Mouse (Mus musculus): ENCODE data around the gene Exoc1.

The Exoc1 gene

GRCm38 (mm10) chr5:76529040-76529703 lies at the start of gene Exoc1:
TSS of gene Exoc1 (plus strand) at chr5:76529311.
- peak; percentile 92 for DNase-seq

GRCm38 (mm10) chr5:76483811-76484210 lies 45.3 kb upstream of the Exoc1 start, which contains the start of gene Gm7271:
TSS of gene Gm7271 (plus strand) at chr5:76484040.
- DNase-seq, result no peak

- DNase-seq, result no peak
Observed at GRCm38 (mm10) chr5:76495126-76495525, 34.0 kb upstream of the Exoc1 start.

DNA sequence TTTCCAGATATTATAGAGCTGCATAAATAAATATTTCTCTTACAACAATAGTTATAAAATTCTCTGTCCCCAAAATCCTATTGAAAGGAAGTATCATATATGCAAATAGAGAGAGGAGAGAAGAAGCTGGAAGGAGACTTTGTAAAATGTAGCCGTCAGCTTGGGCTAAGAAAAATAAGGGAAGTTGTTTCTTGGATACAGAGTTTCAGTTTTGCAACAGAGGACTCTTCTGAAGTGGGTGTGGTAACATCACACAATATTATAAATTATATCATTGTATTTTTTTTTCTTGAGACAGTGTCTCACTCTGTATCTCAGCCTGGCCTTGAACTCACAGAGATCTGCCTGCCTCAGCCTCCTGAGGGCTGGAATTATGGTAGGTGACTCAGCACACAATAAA lies 6.7 kb upstream of the Exoc1 start:
- no peak for DNase-seq

DNA sequence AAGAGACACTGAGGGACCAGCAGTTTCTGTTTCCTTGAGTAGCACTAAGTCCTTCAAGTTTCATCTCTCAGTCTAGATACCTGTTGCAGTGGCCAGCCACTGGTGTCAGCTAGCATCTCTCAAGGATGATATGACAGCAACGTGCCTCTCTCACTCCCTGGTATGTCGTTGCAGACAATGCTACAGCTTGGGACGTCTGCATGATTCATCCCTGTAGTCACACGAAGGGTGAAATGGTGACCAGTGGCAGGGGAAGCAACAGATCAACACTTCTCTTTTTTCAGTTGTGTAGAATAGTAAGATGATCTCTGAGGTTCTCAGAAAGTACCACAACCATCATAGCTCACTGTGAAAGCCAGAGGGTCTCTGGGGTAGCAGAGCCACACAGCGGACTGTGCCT lies 4.5 kb upstream of the Exoc1 start:
- DNase-seq, result no peak

- DNase-seq, result no peak
Observed at GRCm38 (mm10) chr5:76525066-76525465, 4.0 kb upstream of the Exoc1 start.

DNA sequence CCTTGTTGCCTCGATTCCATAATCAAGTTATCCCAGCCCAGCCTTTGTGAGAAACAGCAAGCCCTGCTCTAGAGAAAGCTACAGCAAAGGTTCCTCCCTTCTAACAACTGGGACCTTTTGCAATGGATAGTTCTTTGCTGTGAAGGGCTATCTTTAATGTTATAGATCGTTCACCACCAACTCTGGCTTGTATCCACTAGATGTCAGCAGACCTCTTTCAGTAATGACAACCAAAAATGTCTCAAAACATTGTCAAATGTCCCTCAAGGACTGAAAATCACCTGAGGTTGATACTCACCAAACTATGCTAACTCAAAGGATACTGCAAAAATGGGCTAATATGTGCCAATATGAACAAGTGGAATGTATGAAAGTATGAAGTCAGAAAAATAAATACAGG lies 3.3 kb upstream of the Exoc1 start:
- DNase-seq, result no peak

GRCm38 (mm10) chr5:76529704-76530066 lies 574 bp downstream of the Exoc1 start:
- DNase-seq, result no peak

DNA sequence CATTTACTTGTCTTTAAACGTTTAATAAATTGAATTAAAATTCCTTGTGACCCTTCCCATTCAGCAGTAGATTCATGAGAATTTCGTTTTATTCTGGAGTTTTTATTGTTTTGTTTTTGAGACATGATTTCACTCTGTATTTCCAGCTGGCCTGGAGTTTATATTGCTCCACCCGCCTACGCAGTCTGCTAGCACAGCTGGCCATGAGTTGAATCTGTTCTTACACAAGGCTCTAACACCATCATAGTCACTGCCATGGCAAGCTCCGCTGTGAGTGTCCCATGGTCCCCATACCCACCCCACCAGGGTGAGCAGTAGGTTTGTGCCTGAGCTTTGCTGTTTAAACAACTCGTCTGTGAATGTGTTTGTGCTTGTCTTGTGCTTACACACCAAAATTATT lies 4.1 kb downstream of the Exoc1 start:
- DNase-seq, result no peak

- DNase-seq, result no peak
Observed at GRCm38 (mm10) chr5:76536231-76536630, 7.1 kb downstream of the Exoc1 start.

DNA sequence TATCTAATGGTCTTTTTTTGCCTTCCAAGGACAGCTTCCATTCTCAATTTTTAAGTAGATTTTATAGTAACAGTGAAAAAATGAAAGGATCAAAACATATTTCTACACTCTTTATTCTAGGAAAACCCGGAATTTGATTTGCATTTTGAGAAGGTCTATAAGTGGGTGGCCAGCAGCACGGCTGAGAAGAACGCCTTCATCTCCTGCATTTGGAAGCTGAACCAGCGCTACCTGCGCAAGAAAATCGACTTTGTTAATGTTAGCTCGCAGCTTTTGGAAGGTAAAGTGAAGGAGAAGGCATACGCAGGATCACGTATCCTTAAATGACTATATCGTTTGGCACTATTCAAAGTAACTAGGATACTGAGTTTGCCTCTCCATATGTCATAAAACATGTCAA lies 8.5 kb downstream of the Exoc1 start:
- no peak for DNase-seq

- no peak for DNase-seq
Observed at GRCm38 (mm10) chr5:76540181-76540580, 11.1 kb downstream of the Exoc1 start.

- no peak for DNase-seq
Observed at GRCm38 (mm10) chr5:76540842-76541241, 11.7 kb downstream of the Exoc1 start.

DNA sequence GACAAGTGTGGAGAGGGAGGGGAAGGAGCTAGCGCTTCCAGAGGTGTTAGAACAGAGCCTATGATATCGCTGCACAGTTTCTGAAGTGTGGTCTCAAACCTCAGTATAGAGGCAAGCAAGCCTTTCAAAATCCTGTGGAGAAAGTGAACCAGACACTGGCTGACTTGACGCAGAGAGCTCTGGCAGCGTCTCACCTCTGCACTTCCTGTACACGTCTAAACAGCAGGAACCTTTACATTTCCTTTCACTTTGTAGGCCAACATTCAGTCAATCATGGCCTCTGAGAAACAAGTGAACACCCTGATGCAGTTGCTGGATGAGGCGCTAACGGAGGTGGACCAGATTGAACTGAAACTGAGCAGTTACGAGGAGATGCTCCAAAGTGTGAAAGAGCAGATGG lies 14.1 kb downstream of the Exoc1 start:
- peak; percentile 13 for DNase-seq

DNA sequence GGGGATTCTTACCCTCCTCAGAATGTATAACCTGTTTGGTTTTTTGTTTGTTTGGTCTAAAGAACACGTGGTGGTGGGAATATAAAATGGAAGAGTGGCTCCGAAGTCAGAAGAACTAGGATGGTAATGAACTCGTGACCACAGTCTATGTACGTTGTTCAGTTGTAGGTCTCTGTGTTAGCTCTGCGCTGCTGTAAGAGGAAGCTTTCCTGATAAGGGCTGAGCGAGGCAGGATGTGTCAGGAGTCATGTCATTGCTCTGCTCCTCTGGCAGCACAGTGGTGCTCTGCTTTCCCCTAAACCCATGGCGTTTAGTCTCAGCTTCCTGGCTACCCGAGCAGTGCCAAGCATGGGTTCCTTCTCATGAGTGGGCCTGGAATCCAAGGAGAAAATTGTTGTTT lies 21.3 kb downstream of the Exoc1 start:
- DNase-seq, result no peak

DNA sequence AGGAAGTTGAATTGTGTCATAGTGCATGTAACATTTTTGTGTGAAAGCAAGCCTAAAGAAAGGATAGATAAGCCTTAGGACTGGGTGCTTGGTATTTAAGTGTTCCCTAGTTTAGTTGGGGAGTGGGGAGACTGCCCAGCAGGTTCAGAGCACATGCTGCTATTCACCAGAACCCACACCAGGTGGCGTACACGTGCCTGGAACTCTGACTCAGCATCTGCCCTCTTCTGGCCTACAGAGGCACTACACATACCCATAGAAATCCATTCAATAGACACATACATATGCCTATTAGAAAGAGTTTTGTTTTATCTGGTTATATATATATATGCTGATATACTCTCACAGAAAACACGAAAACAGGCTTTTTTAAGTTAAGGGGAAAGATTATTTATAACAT lies 36.2 kb downstream of the Exoc1 start:
- DNase-seq, result peak; percentile 79

DNA sequence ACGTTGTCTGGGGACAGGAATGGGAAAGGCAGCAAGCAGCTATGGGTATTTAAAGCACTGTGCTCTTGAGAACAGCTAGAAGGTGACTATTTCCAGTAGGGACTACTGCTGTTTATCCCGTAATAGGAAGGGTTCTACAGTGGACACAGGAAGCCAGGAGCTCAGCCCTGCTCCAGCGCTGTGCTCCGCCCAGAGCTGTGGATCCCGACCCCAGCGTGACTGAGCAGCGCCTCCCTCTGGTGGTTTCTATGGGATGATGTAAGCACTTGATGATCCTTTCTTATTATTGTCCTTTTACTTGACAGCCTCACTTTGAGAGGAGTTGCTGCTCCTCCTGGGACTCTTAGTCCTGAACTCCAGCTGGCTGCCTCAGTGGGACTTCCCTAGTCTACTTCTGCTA lies 45.1 kb downstream of the Exoc1 start:
- DNase-seq, result no peak

- no peak for DNase-seq
Observed at GRCm38 (mm10) chr5:76577026-76577425, 47.9 kb downstream of the Exoc1 start.

- no peak for DNase-seq
Observed at GRCm38 (mm10) chr5:76585378-76585777, 56.3 kb downstream of the Exoc1 start.

- peak; percentile 85 for DNase-seq
Observed at GRCm38 (mm10) chr5:76588551-76589283, 59.6 kb downstream of the Exoc1 start, which contains the start of gene Cep135. TSS of gene Cep135 (plus strand) at chr5:76588698.

- DNase-seq, result no peak
Observed at GRCm38 (mm10) chr5:76589311-76589710, 60.2 kb downstream of the Exoc1 start.

DNA sequence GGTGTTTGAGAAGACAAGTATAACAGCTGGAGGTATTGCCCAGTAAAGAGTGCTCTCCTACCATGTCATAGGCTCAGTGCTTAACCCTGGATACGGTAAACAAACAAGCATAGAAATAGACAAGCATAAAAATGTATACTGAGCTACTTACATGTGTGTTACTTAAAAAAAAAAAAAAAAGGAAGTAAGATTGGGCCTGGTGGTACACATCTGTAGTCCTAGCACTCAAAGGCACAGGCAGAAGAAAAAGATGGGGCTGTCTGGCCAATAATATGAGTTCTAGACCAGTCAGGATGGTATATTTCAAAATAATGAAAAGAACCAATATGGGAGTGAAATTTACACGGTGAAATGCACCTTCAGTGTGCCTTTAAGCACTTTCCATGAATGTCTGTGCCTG lies 60.9 kb downstream of the Exoc1 start:
- DNase-seq, result no peak

- no peak for DNase-seq
Observed at GRCm38 (mm10) chr5:76591885-76592284, 62.8 kb downstream of the Exoc1 start.

GRCm38 (mm10) chr5:76609702-76610370 lies 80.7 kb downstream of the Exoc1 start:
- no peak for DNase-seq

All from thymus, postnatal 25 days (tissue).